Mouse (Mus musculus) E14TG2a.4 (cell line): ENCODE data around the gene Sgtb.

Experiments
- H3K27me3 ChIP-seq: 2 replicates; pipeline ENCODE4 v1.6.1; 2014; ENCODE audit warnings: low read length, control low read depth; ENCODE audit not compliant: insufficient read depth
- H3K36me3 ChIP-seq: 2 replicates; pipeline ENCODE4 v1.6.1; 2014; ENCODE audit warnings: low read length, control low read depth; ENCODE audit not compliant: insufficient read depth
- H3K4me1 ChIP-seq: replicated peaks from 2 replicates; pipeline ENCODE4 v1.6.1; 2014; ENCODE audit warnings: low read depth, low read length, control low read depth
- H3K4me3 ChIP-seq: replicated peaks from 2 replicates; pipeline ENCODE4 v1.5.1; 2014; ENCODE audit warnings: mild to moderate bottlenecking, low read length
- H3K9me3 ChIP-seq: 2 replicates; pipeline ENCODE4 v1.6.1; 2014; ENCODE audit warnings: low read length, control low read depth
- CTCF ChIP-seq: conservative IDR thresholded peaks from 2 replicates; pipeline ENCODE4 v1.5.1; 2014; ENCODE audit warnings: low read length
- NANOG ChIP-seq: IDR thresholded peaks from 2 replicates; pipeline ENCODE4 v1.6.1; 2014; ENCODE audit warnings: borderline replicate concordance, low read length, mixed read lengths
- POU5F1 ChIP-seq: IDR thresholded peaks from 2 replicates; pipeline ENCODE4 v1.6.1; 2014; ENCODE audit warnings: low read length, borderline replicate concordance

The Sgtb gene

GRCm38 (mm10) chr13:104187357-104187756 lies 77.8 kb downstream of the Sgtb start:
- no peak for TF ChIP-seq NANOG
- TF ChIP-seq CTCF, result no peak
- no peak for TF ChIP-seq POU5F1
- H3K36me3 ChIP-seq, result peaks cover 62% of the 10 kb centered on the region
- H3K4me3 ChIP-seq, result no peak overlapping the region
- no peaks in the 10 kb centered on the region for H3K9me3 ChIP-seq
- H3K4me1 ChIP-seq, result 0 out of 2 replicates have a peak, but pooled peaks cover 3% of the 10 kb centered on the region
- H3K27me3 ChIP-seq, result no peaks in the 10 kb centered on the region
